Mouse (Mus musculus): ENCODE measurements around the gene Kcnd2. TPM values are rescaled to one million over a fixed set of nuclear protein-coding genes. Genes with fewer than 3 reads are reported as not detected.

The Kcnd2 gene
- polyA plus RNA-seq, 1 experiment from 2014 or later: 4.5 TPM

- Histone ChIP-seq H3K4me2 (replicated peaks) (no peak overlapping the region), H3K27ac (no peak overlapping the region), H3K9ac (no peak overlapping the region), H3K4me3 (no peak overlapping the region), H3K36me3 (no peaks in the 10 kb centered on the region), H3K9me3 (replicated peaks) (no peaks in the 10 kb centered on the region), H3K27me3 (no peaks in the 10 kb centered on the region), H3K4me1 (no peaks in the 10 kb centered on the region)
- ATAC-seq (ENCODE audit: low FRiP score): no peak
- 72% methylated on average over 1 of the region's 1 CpGs for WGBS
Measured at GRCm38 (mm10) chr6:21471891-21472544, 256.7 kb downstream of the Kcnd2 start.

- ATAC-seq (ENCODE audit: low FRiP score): no peak
- H3K9ac ChIP-seq: no peak overlapping the region
Measured at GRCm38 (mm10) chr6:21482714-21483113, 267.4 kb downstream of the Kcnd2 start.

DNA sequence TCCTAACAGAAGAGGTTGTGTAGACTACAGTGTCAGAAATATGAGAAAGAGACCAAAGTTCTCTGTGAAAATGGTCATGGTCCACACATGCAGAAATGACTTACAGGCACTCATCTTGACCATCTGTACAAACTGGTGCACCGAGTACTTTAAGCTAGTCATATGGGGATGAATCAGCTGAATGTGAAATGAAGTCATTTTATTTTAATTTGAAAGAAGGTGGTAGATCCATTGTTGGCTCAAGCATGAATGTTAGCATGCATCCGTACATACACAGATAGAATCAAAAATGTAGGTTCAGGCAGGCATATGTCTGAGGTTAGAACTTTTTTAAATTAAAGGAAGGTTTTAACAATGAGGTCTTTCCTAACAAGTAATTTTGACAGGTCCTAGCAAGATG, 273.2 kb downstream of the Kcnd2 start:
- 81% methylated on average over 2 of the region's 2 CpGs for WGBS
- no peak for ATAC-seq (ENCODE audit: low FRiP score)
- H3K9me3 ChIP-seq (replicated peaks): no peaks in the 10 kb centered on the region
- no peak overlapping the region for H3K4me2 ChIP-seq (replicated peaks)
- no peak overlapping the region for H3K4me3 ChIP-seq
- no peak overlapping the region for H3K27ac ChIP-seq
- H3K27me3 ChIP-seq: no peaks in the 10 kb centered on the region
- H3K36me3 ChIP-seq: no peaks in the 10 kb centered on the region
- no peaks in the 10 kb centered on the region for H3K4me1 ChIP-seq
- H3K9ac ChIP-seq: no peak overlapping the region

More at GRCm38 (mm10) chr6:21482714-21483113, 267.4 kb downstream of the Kcnd2 start:
- Histone ChIP-seq H3K4me2 (replicated peaks) (no peak overlapping the region), H3K36me3 (no peaks in the 10 kb centered on the region), H3K27me3 (no peaks in the 10 kb centered on the region), H3K4me3 (no peak overlapping the region), H3K9me3 (replicated peaks) (no peaks in the 10 kb centered on the region), H3K27ac (no peak overlapping the region), H3K4me1 (no peaks in the 10 kb centered on the region)
- WGBS: 89% methylated on average over 2 of the region's 2 CpGs

GRCm38 (mm10) chr6:21502921-21503320, 287.6 kb downstream of the Kcnd2 start:
- WGBS: 90% methylated on average over 1 of the region's 1 CpGs
- no peak for ATAC-seq (ENCODE audit: low FRiP score)

GRCm38 (mm10) chr6:21510621-21511239, 295.4 kb downstream of the Kcnd2 start:
- Histone ChIP-seq H3K4me2 (replicated peaks) (no peak overlapping the region), H3K4me1 (no peaks in the 10 kb centered on the region), H3K4me3 (no peak overlapping the region), H3K9me3 (replicated peaks) (no peaks in the 10 kb centered on the region), H3K9ac (no peak overlapping the region), H3K27ac (no peak overlapping the region), H3K36me3 (no peaks in the 10 kb centered on the region), H3K27me3 (no peaks in the 10 kb centered on the region)
- 91% methylated on average over 3 of the region's 3 CpGs for WGBS
- no peak for ATAC-seq (ENCODE audit: low FRiP score)

More at GRCm38 (mm10) chr6:21502921-21503320, 287.6 kb downstream of the Kcnd2 start:
- H3K4me2 ChIP-seq (replicated peaks): no peak overlapping the region
- no peaks in the 10 kb centered on the region for H3K4me1 ChIP-seq
- H3K27ac ChIP-seq: no peak overlapping the region
- no peaks in the 10 kb centered on the region for H3K27me3 ChIP-seq
- no peaks in the 10 kb centered on the region for H3K9me3 ChIP-seq (replicated peaks)
- H3K4me3 ChIP-seq: no peak overlapping the region
- no peak overlapping the region for H3K9ac ChIP-seq
- no peaks in the 10 kb centered on the region for H3K36me3 ChIP-seq

- Histone ChIP-seq H3K4me3 (no peak overlapping the region), H3K9ac (no peak overlapping the region), H3K4me1 (no peaks in the 10 kb centered on the region), H3K36me3 (no peaks in the 10 kb centered on the region), H3K27ac (no peak overlapping the region), H3K9me3 (replicated peaks) (no peaks in the 10 kb centered on the region), H3K27me3 (no peaks in the 10 kb centered on the region), H3K4me2 (replicated peaks) (no peak overlapping the region)
- ATAC-seq (ENCODE audit: low FRiP score): no peak
- WGBS: 81% methylated on average over 1 of the region's 1 CpGs
Measured at GRCm38 (mm10) chr6:21520351-21520750, 305.0 kb downstream of the Kcnd2 start.

- H3K9me3 ChIP-seq (replicated peaks): no peaks in the 10 kb centered on the region
- WGBS: 76% methylated on average over 1 of the region's 1 CpGs
- no peaks in the 10 kb centered on the region for H3K27me3 ChIP-seq
- H3K36me3 ChIP-seq: no peaks in the 10 kb centered on the region
- H3K9ac ChIP-seq: no peak overlapping the region
- H3K27ac ChIP-seq: no peak overlapping the region
- H3K4me3 ChIP-seq: no peak overlapping the region
- H3K4me1 ChIP-seq: no peaks in the 10 kb centered on the region
- ATAC-seq (ENCODE audit: low FRiP score): no peak
- no peak overlapping the region for H3K4me2 ChIP-seq (replicated peaks)
Measured at GRCm38 (mm10) chr6:21527489-21528074, 312.3 kb downstream of the Kcnd2 start.

DNA sequence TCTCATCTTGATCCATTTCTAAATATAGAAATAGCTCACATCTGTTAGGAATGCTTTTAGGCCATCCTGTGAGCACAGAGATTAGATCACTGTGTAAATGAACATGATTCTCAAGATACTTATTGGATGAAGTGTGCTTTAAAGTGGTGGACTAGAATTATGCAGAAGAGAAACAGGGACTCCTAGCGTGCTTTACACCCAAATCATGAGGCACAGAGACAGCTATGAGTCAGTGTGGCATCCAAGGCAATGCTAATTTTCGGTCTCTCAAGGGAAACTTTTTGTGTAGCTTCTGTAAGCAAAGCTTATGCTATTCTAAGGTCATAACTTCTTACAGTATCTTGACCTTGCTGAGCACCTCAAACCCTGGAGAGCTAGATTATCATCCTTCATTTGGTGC, 318.7 kb downstream of the Kcnd2 start:
- no peaks in the 10 kb centered on the region for H3K36me3 ChIP-seq
- no peak overlapping the region for H3K27ac ChIP-seq
- no peaks in the 10 kb centered on the region for H3K27me3 ChIP-seq
- no peak overlapping the region for H3K4me2 ChIP-seq (replicated peaks)
- H3K4me3 ChIP-seq: no peak overlapping the region
- 77% methylated on average over 2 of the region's 2 CpGs for WGBS
- no peak for ATAC-seq (ENCODE audit: low FRiP score)
- H3K4me1 ChIP-seq: no peaks in the 10 kb centered on the region
- H3K9ac ChIP-seq: no peak overlapping the region
- no peaks in the 10 kb centered on the region for H3K9me3 ChIP-seq (replicated peaks)

DNA sequence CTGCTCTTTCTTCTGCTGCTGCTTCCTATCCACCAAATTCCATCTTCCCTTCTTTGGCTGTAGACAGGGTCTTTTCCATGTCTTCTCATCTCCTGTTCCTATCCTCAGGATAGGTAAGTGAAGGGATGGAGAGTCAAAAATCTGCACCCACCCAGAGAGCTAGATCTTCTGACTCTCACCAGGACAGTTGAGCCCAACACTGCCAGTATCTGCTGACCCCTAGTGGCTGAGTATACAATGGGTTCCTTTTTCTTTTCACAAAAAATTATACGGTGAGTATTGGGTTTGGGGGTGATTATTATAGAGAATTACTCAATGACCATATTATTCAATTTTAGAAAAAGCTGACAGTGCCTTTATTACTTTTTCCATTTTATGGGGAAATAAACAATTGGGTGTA, 319.5 kb downstream of the Kcnd2 start:
- peak; percentile 43; the same call in 1 of the 2 replicates for ATAC-seq (ENCODE audit: low FRiP score)
- Histone ChIP-seq H3K4me3 (no peak overlapping the region), H3K36me3 (no peaks in the 10 kb centered on the region), H3K4me2 (replicated peaks) (no peak overlapping the region), H3K4me1 (no peaks in the 10 kb centered on the region), H3K9ac (no peak overlapping the region), H3K9me3 (replicated peaks) (no peaks in the 10 kb centered on the region), H3K27ac (no peak overlapping the region), H3K27me3 (no peaks in the 10 kb centered on the region)
- 46% methylated on average over 1 of the region's 1 CpGs for WGBS

GRCm38 (mm10) chr6:21551501-21551900, 336.2 kb downstream of the Kcnd2 start:
- H3K9me3 ChIP-seq (replicated peaks): no peaks in the 10 kb centered on the region
- no peak overlapping the region for H3K9ac ChIP-seq
- H3K36me3 ChIP-seq: no peaks in the 10 kb centered on the region
- ATAC-seq (ENCODE audit: low FRiP score): no peak
- no peak overlapping the region for H3K4me3 ChIP-seq
- WGBS: 84% methylated on average over 9 of the region's 9 CpGs
- H3K27me3 ChIP-seq: no peaks in the 10 kb centered on the region
- no peak overlapping the region for H3K27ac ChIP-seq
- H3K4me2 ChIP-seq (replicated peaks): no peak overlapping the region
- no peaks in the 10 kb centered on the region for H3K4me1 ChIP-seq

- Histone ChIP-seq H3K4me1 (no peaks in the 10 kb centered on the region), H3K9me3 (replicated peaks) (no peaks in the 10 kb centered on the region), H3K27me3 (no peaks in the 10 kb centered on the region), H3K4me3 (no peak overlapping the region), H3K36me3 (no peaks in the 10 kb centered on the region), H3K9ac (no peak overlapping the region), H3K27ac (no peak overlapping the region), H3K4me2 (replicated peaks) (no peak overlapping the region)
- whole genome bisulfite sequencing: 55% methylated on average over 6 of the region's 6 CpGs
- ATAC-seq (ENCODE audit: low FRiP score): no peak
Measured at GRCm38 (mm10) chr6:21570964-21571363, 355.7 kb downstream of the Kcnd2 start.

DNA sequence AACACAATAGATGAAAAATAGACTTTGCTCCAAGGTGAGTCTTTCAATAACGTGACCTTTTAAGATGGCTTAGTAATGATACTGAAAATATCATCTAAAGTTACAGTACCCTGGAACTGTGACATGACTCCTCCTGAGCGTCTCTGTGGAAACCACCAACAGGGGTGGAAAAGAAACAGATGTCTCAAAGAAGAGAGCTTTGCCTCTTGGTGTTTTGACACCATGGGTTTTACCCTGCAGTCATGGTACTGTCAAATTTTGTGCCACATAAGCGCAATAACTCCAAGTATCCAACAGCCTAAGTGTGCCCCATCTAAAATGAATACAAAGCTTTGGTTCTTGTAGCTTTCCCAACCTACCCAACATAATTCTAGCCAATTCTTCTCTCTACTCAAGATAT, 374.9 kb downstream of the Kcnd2 start:
- Histone ChIP-seq H3K9me3 (replicated peaks) (no peaks in the 10 kb centered on the region), H3K4me1 (no peaks in the 10 kb centered on the region), H3K9ac (no peak overlapping the region), H3K36me3 (no peaks in the 10 kb centered on the region), H3K4me2 (replicated peaks) (no peak overlapping the region), H3K4me3 (no peak overlapping the region), H3K27ac (no peak overlapping the region), H3K27me3 (no peaks in the 10 kb centered on the region)
- no peak for ATAC-seq (ENCODE audit: low FRiP score)
- WGBS: 75% methylated on average over 3 of the region's 3 CpGs

- Histone ChIP-seq H3K4me1 (no peaks in the 10 kb centered on the region), H3K9ac (no peak overlapping the region), H3K9me3 (replicated peaks) (no peaks in the 10 kb centered on the region), H3K4me3 (no peak overlapping the region), H3K4me2 (replicated peaks) (no peak overlapping the region), H3K36me3 (no peaks in the 10 kb centered on the region), H3K27ac (no peak overlapping the region), H3K27me3 (no peaks in the 10 kb centered on the region)
- ATAC-seq (ENCODE audit: low FRiP score): no peak
- WGBS: 56% methylated on average over 3 of the region's 3 CpGs
Measured at GRCm38 (mm10) chr6:21597424-21597823, 382.1 kb downstream of the Kcnd2 start.
